Mouse (Mus musculus) olfactory bulb, adult 2 months (tissue): ENCODE measurements around the gene Alkbh5.
"Not testable (repeated sequence)": the region's sequence is repeated elsewhere in the genome, so short reads cannot be mapped to it uniquely, and the experiment has no call there.

Source experiments
- CTCF ChIP-seq: fragments of 200-500 bp; IDR thresholded peaks from 2 replicates; pipeline ENCODE4 v1.5.1; 2012; ENCODE audit warnings: low read depth, mild to moderate bottlenecking, low read length, moderate library complexity; ENCODE audit not compliant: insufficient read depth
- POLR2A ChIP-seq: fragments of 200-500 bp; IDR thresholded peaks from 2 replicates; pipeline ENCODE4 v1.6.1; 2012; ENCODE audit warnings: mild to moderate bottlenecking, low read depth, low read length, moderate library complexity; ENCODE audit not compliant: insufficient read depth

DNA sequence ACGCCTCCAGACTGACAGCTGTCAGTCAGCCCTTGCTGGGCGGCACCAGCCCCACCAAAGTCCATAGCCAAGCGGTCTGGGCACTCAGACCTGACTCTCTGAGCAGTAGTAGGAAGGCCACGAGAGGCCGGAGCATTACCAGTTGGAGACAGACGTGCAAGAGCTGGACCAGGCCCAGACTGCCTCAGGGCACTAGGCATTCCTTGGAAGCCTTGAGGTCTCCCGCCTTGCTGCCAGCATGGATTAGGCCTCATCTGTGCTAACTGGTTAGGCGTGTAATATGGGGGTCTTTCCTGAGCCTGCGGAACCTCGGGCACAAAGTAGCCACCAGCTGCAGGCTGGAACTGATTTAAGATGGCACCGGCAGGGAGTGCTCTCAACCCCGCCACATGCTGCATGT is 37.8 kb downstream of the Alkbh5 start:
- TF ChIP-seq POLR2A, CTCF: not testable (repeated sequence)
